In genomic region chr17:86366919-86367318, GRCm38 (mm10) we compare ENCODE assay signal across 13 mouse cellular contexts.
DNase-seq lines count a peak whose midpoint lies in the region; ATAC-seq lines count a peak whose summit lies in the region.
"Had no signal": no experiment of that assay in that cellular context is flagged by ENCODE, and none has a peak within 500 bp of the region (broad histone marks: within the 10 kb centered on the region; RNA-seq: fewer than 3 reads in every experiment).

No protein-coding gene starts in this region.

- peaks cover 14% of the 10 kb centered on the region for H3K4me1 ChIP-seq in forebrain, embryonic 13.5 days
- peaks cover 35% of the 10 kb centered on the region for H3K4me1 ChIP-seq in forebrain, embryonic 10.5 days

- no peak overlapping the region for H3K9ac ChIP-seq in forebrain, embryonic 13.5 days
- H3K9ac ChIP-seq: midbrain, embryonic 15.5 days; stomach, embryonic 15.5 days had no signal

- H3K4me3 ChIP-seq in forebrain, embryonic 13.5 days, result no peak overlapping the region
- H3K4me3 ChIP-seq in forebrain, embryonic 10.5 days, result no peak overlapping the region
- H3K4me3 ChIP-seq: midbrain, embryonic 15.5 days; stomach, embryonic 15.5 days had no signal

- no peaks in the 10 kb centered on the region for H3K9me3 ChIP-seq in forebrain, embryonic 13.5 days (replicated peaks)
- H3K9me3 ChIP-seq in forebrain, embryonic 10.5 days, result no peaks in the 10 kb centered on the region
- H3K9me3 ChIP-seq: midbrain, embryonic 15.5 days; stomach, embryonic 15.5 days had no signal

- peak overlapping the region; percentile 32; the same call in 1 of the 2 replicates for H3K27ac ChIP-seq in forebrain, embryonic 13.5 days
- no peak overlapping the region for H3K27ac ChIP-seq in forebrain, embryonic 10.5 days
- H3K27ac ChIP-seq: stomach, embryonic 15.5 days had no signal

- ATAC-seq in forebrain, embryonic 13.5 days, result 0 out of 2 replicates have a peak, but pooled peaks have one; percentile 16

- H3K4me2 ChIP-seq in forebrain, embryonic 13.5 days, result no peak overlapping the region
- H3K4me2 ChIP-seq: liver, embryonic 11.5 days; midbrain, embryonic 15.5 days; stomach, embryonic 15.5 days had no signal

- WGBS in forebrain, embryonic 13.5 days, result 65% methylated on average over 10 of the region's 10 CpGs
- 81% methylated on average over 10 of the region's 10 CpGs for WGBS in forebrain, embryonic 10.5 days

- no peaks in the 10 kb centered on the region for H3K27me3 ChIP-seq in forebrain, embryonic 13.5 days
- no peaks in the 10 kb centered on the region for H3K27me3 ChIP-seq in forebrain, embryonic 10.5 days (ENCODE audit: poor library complexity, severe bottlenecking)
- H3K27me3 ChIP-seq: midbrain, embryonic 15.5 days; stomach, embryonic 15.5 days had no signal

- H3K36me3 ChIP-seq in forebrain, embryonic 13.5 days (ENCODE audit: poor library complexity, severe bottlenecking), result no peaks in the 10 kb centered on the region
- H3K36me3 ChIP-seq in forebrain, embryonic 10.5 days (replicated peaks), result no peaks in the 10 kb centered on the region
- H3K36me3 ChIP-seq: midbrain, embryonic 15.5 days; stomach, embryonic 15.5 days had no signal

- no peak for DNase-seq in forebrain, embryonic 10.5 days (ENCODE audit: extremely low spot score, low spot score)
- DNase-seq in layer of hippocampus, adult 9-11 months, result peak; percentile 60
- DNase-seq in layer of hippocampus, adult 11-12 months (ENCODE audit: low spot score), result no peak
- peak; percentile 43 for DNase-seq in heart, adult 8-10 months (ENCODE audit: low spot score)
- peak; percentile 40 to 65 for DNase-seq in left cerebral cortex, adult 9 months (ENCODE audit: low spot score in 2 of 2)
- no peak for DNase-seq in spleen, postnatal 10 days (ENCODE audit: low spot score in 2 of 2)
- DNase-seq in kidney, adult 9 months, result no peak
- DNase-seq: lung, postnatal 10 days; right cerebral cortex, postnatal 14 days had no signal

Comparison
In these comparisons a context has a peak if more than half of its experiments do, and no peak if none do; other contexts are left out.
1. DNase-seq: peak in layer of hippocampus, adult 9-11 months (single experiment), heart, adult 8-10 months (single experiment) and left cerebral cortex, adult 9 months (2 of 2); none in forebrain, embryonic 10.5 days (single experiment), layer of hippocampus, adult 11-12 months (single experiment), spleen, postnatal 10 days (0 of 2) and kidney, adult 9 months (single experiment).